Mouse (Mus musculus) gastrocnemius, postnatal 4 days (tissue): ENCODE measurements around the gene Kansl1. TPM values are rescaled to one million over a fixed set of nuclear protein-coding genes. Genes with fewer than 3 reads are reported as not detected.
"Not testable (repeated sequence)": the region's sequence is repeated elsewhere in the genome, so short reads cannot be mapped to it uniquely, and the experiment has no call there.

ENCODE experiments used
- DNase-seq, 2 experiments: peaks; one replicate each; pipeline ENCODE4 v3.0.0; 2021 to 2022; ENCODE audit warnings: low spot score in 2 of 2, mixed read lengths in 2 of 2
- long read RNA-seq, 2 experiments: library from polyadenylated mRNA; stranded (forward); transcript quantifications; one replicate each; pipeline ENCODE4 v2.0.0; 2021
- total RNA-seq, 2 experiments: library from RNA; stranded (reverse); gene quantifications; 2 replicates each; pipeline ENCODE4 v1.2.3; 2021

Kansl1 gene
- total RNA-seq = 10 to 100 TPM; 34.6 to 37.7 TPM
- long read RNA-seq, experiment 1, full-length matches to known transcripts = 1 of 10 reads
- long read RNA-seq, experiment 1, partial matches to known transcripts = 6 of 10 reads
- long read RNA-seq, experiment 1, other reads (novel, unspliced or antisense) = 3 of 10 reads
- long read RNA-seq, experiment 2, full-length matches to known transcripts = 1 of 20 reads
- long read RNA-seq, experiment 2, partial matches to known transcripts = 7 of 20 reads
- long read RNA-seq, experiment 2, other reads (novel, unspliced or antisense) = 12 of 20 reads

- DNase-seq = peak; percentile 28 to 47
Observed at GRCm38 (mm10) chr11:104468751-104469268, at the start of gene Kansl1. Kansl1 (minus strand) TSS chr11:104468861.

DNA sequence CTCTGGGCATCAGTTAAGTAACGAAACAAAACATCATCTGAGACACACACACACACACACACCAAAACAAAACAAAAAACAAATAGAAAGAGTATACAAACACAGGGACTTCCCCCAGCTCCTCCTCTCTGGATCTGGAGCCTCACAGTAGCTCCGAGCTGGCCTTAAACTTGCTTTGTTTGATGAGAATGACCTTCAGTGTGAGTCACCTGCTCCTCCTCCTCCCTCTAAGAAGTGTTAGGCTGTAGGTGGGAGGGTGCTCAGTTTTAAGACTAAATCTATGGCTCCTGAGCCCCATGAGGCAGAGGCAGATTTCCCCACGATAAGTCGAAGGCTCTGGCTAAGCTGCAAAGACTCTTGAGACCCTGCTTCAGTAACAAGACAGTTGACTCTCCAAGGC lies 43.8 kb upstream of the Kansl1 start:
- DNase-seq = no peak

- DNase-seq = no peak
Observed at GRCm38 (mm10) chr11:104510606-104511005, 41.9 kb upstream of the Kansl1 start.

GRCm38 (mm10) chr11:104508455-104508854 lies 39.8 kb upstream of the Kansl1 start:
- DNase-seq = no peak

DNA sequence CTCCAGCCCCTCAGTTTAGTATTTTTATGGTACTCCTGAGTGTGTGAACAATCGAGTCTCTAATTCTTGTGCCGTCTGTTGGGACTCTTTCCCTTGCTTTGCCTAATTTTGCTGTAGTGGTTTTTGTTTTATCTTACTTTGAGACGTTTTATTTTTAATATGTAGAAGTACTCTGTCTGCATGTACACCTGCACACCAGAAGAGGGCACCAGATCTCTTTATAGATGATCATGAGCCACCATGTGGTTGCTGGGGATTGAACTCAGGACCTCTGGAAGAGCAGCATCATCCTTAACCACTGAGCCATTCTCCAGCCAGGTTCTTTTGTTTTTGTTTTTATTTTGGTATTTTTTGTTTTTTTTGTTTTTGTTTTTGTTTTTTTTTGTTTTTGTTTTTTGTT lies 19.6 kb upstream of the Kansl1 start:
- DNase-seq = no peak

- DNase-seq = no peak
Observed at GRCm38 (mm10) chr11:104481971-104482370, 13.3 kb upstream of the Kansl1 start.

DNA sequence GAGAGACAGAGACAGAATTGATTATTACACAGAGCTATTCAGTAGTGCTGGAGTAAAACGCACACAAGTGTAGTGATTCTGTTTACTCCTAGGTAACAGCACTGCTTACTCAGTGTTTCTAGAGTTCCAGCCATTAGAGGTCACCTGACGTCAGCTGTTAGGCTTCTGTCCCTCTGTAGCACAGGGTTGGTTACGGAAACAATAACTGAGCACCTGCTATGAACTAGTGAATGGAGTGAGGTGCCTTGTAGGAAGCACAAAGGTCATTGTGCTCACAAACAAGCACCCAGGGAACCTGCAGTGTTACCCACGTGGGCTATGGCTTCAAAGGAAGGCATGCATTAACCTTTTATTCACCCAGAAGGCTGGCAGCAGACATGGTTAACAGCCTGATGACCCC lies 10.8 kb upstream of the Kansl1 start:
- DNase-seq = no peak

- DNase-seq = peak; percentile 80 to 90
Observed at GRCm38 (mm10) chr11:104469371-104469835, 742 bp upstream of the Kansl1 start.

- no peak for DNase-seq
Observed at GRCm38 (mm10) chr11:104467698-104468097, 963 bp downstream of the Kansl1 start.

DNA sequence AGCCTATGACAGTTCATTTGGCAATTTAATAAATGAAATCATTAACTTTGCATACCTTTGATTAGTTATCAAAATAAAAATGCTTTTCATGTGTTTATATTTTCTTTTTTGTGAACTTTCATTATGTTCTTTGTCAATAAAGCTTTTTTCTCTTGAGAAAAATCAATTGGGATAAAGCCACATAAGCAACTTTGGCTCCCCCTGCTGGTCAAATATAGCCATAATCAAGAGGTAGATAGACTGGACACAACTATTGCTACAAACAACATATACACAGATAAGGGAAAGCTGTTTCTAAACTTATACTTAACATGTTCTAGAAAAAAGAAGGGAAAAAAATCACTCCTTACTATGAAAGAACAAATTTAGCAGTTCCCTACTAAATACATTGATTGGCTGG lies 7.1 kb downstream of the Kansl1 start:
- DNase-seq = peak in 1 of 2 experiments; percentile 21

GRCm38 (mm10) chr11:104459671-104460070 lies 9.0 kb downstream of the Kansl1 start:
- DNase-seq = no peak

- DNase-seq = no peak
Observed at GRCm38 (mm10) chr11:104458507-104458906, 10.2 kb downstream of the Kansl1 start.

- DNase-seq = no peak
Observed at GRCm38 (mm10) chr11:104452709-104453108, 16.0 kb downstream of the Kansl1 start.

DNA sequence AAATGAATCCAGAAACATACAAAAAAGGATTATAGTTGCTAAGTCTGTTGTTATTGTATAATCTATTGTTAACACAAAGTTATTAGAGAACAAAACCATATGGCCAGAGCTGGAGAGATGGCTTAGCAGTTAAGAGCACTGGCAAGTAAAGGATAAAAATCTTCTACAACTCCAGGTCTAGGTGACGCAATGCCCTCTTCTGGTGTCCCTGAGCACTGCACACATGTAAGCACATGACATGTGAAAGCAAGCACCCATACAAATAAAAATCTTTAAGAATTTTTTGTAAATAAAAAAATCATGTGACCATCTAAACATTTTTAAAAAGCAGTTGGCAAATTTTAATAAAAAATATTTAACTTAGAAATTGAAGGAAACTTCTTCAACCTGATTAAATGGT lies 17.4 kb downstream of the Kansl1 start:
- no peak for DNase-seq

GRCm38 (mm10) chr11:104448499-104448898 lies 20.2 kb downstream of the Kansl1 start:
- DNase-seq = not testable (repeated sequence)

DNA sequence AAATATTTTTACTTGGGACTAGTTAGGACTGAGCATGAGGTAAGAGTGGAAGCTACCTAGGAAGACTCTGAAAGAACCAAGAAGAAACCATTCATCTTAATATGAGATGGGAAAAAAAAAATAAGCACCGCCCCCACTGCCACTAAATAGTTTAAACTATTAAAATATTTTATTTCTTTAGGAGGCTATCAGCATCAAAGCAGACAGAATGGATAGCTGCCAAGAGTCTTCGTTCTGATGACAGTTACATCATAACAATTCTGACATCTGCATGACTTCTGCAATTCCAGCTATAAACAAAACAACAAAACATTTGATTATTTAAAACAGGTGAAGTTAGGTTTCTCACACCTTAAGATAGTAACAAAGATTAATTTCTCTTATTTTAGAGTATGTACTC lies 23.1 kb downstream of the Kansl1 start:
- DNase-seq = no peak

GRCm38 (mm10) chr11:104445044-104445443 lies 23.6 kb downstream of the Kansl1 start:
- no peak for DNase-seq

GRCm38 (mm10) chr11:104443359-104443758 lies 25.3 kb downstream of the Kansl1 start:
- DNase-seq = no peak

DNA sequence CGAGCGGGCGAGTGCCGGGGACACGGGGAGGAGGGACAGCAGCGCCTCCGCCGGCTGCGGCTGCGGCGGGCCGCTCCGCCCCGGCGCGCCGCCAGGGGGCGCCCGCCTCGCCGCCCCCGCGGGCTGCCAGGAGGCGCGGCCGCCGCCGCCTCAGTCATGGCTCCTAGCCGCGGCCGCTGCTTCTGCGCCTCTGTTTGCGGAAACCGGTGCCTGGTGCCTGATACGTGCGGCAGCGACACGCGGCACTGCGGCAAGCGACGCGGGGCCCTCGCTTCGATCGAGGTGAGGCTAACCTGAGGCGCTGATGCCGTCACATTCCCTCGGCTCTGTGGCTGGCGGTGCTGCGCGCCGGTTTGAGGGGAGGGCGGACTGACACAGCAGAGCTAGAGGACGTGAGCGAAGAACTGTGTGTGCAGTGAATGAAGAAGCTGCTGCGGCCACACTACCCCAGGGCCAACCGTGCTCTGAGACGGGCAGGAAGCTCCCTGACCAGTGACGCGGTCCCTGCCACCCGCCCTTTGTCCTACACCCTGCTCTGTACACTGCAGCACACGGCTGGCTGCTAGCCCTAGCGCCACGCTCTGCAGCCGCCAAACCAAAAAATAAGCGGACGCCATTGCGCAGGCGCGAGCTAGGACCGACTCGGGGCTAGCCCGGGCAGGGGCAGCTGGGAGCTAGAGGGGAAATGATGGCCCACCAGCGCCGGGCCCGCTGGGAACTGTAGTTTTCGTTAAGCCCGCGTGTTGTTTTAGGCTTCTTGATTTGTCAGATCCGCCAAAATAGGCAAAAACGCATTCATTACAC lies 26.1 kb downstream of the Kansl1 start:
- peak; percentile 83 to 94 for DNase-seq

DNA sequence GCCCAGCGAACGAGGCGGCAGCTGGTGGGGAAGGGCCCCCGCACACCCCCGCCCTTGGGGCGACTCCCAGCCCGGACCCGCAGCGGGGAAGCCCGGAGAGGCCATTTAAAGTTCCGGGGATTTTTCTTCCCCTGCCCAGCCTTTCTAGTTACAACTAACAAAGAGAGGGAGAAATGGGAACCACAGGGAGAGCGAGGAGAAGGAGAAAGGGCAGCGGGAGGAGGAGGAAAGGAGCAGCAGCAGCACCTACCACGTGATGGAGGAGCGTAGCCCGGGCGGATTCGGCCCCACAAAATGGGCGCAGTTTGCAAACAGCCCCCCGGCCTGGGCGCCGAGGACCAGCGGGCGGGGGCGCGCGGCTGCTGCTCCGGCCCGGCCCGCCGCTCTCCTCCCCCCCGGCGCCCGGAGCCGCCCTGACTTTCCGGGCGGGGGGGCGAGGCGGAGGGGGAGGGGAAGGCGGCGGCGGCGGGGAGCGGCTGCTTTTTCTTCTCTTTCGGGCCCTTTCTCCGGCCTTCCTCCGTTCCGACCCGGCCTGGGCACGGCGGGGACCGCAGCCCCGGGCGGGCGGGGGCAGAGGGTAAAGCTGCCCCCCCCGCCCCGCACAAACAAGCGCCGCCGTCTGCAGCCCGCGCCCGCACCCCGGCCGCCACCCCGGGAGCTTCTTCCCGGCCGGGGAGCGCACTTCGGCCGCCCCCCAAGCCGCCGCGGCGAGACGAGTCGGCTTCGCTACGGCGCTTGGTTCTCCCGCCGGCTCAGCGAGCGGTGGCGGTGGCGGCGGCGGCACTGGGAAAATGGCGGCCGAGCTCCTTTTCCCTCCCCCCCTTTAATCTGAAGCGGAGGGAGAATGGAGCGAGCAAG lies 27.0 kb downstream of the Kansl1 start:
- DNase-seq = peak; percentile 68 to 79
